ENCODE assay signal across 8 mouse cellular contexts in the genomic region with DNA sequence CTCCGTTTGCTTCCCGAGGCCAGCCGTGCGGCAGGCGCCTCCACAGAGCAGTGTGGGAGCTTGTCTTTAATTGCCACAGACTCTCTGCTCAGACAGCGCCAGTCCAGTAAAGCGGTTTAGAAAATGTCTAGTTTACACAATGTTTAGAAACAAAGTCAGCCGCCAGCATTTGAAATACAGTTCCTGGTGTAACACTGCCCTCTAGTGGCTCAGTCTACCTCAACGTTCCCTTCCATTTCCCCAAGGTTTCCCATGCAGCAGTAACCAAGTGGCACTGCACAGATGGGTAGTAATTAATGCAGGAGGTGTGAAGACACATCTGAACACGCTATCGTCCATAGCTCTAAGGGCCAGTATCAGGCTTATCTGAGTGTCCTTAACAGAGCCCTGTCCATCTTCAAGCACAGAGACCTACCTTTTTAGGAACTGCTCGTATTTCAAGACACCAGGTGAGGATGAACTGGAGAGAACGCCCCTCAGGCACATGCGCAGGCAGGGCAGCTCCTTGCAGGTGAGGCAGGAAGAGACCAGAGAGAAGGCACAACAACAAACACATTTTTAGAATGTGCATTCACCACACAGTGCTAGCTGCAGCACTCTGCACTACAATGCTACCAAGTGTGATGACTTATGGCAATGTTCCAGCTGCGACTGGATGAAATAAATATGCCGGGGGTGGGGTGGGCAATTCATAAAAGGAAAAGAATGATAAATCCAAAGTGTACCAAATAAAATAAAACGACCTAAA. TPM values are rescaled to one million over a fixed set of nuclear protein-coding genes. Genes with fewer than 3 reads are reported as not detected.
DNase-seq lines count a peak whose midpoint lies in the region; ATAC-seq and TF ChIP-seq lines count a peak whose summit lies in the region.
"Had no signal": no experiment of that assay in that cellular context is flagged by ENCODE, and none has a peak within 500 bp of the region (broad histone marks: within the 10 kb centered on the region; RNA-seq: fewer than 3 reads in every experiment).

No protein-coding gene starts in this region.

- TF ChIP-seq CTCF in lung, adult 2 months (IDR thresholded peaks at IDR 0.05; ENCODE audit: insufficient read depth, low read length) = peak; percentile 55

- no peak overlapping the region for H3K4me3 ChIP-seq in lung, adult 2 months (replicated peaks; ENCODE audit: extremely low read depth, low read depth, low read length)

- ATAC-seq in CD4-positive, CD25-positive, alpha-beta regulatory T cell, adult 4 months = peak; percentile 74
- 0 out of 2 replicates have a peak, but pooled peaks have one; percentile 26 for ATAC-seq in neutrophil, adult 5-6 weeks (ENCODE audit: extremely low read depth, insufficient number of reproducible peaks, low FRiP score, poor library complexity, severe bottlenecking)

- no peak for TF ChIP-seq POLR2A in lung, adult 2 months (IDR thresholded peaks at IDR 0.05; ENCODE audit: borderline replicate concordance, extremely low read depth, low read depth, low read length)

- 58% methylated on average over 17 of the region's 17 CpGs for WGBS in lung, adult 2 months

- H3K4me1 ChIP-seq in lung, adult 2 months (ENCODE audit: control insufficient read depth, insufficient read depth, low read length) = no peaks in the 10 kb centered on the region; the same call in 1 of the 2 replicates

- DNase-seq in MEL-GATA-1-ER (ENCODE audit: extremely low read depth, low read depth) = peak; percentile 25
- DNase-seq in cerebellum, postnatal 10 days = peak; percentile 75 to 83
- peak; percentile 48 to 64 for DNase-seq in frontal cortex, postnatal 14 days (ENCODE audit: low spot score in 2 of 2)
- DNase-seq in kidney, postnatal 14 days = peak; percentile 67
- DNase-seq in lung, adult 2 months = peak; percentile 33

RNA-seq across cellular contexts. Expression of a gene that starts 12.2 kb away (rescaled TPM):
- polyA plus RNA-seq in CD4-positive, CD25-positive, alpha-beta regulatory T cell, adult 4 months (2017; shearing (Covaris generic)) = 10 to 100 TPM; 22.1 to 33.3 TPM
- polyA plus RNA-seq in lung, adult 2 months (2012; rRNA removed) = 7.8 and 9.8 TPM in 2 replicates
- total RNA-seq in neutrophil, adult 5-6 weeks (2017) = 9.6 and 10.1 TPM in 2 replicates

RNA-seq across cellular contexts. Expression of a gene that starts 12.3 kb away (rescaled TPM):
- polyA plus RNA-seq in CD4-positive, CD25-positive, alpha-beta regulatory T cell, adult 4 months (2017; shearing (Covaris generic)) = 10 to 100 TPM; 33.1 to 35.6 TPM
- polyA plus RNA-seq in lung, adult 2 months (2012; rRNA removed) = 7.7 and 8.5 TPM in 2 replicates
- 4.8 and 8.3 TPM in 2 replicates for total RNA-seq in neutrophil, adult 5-6 weeks (2017)

RNA-seq across cellular contexts. Expression of a gene that starts 27.5 kb away (rescaled TPM):
- not detected for polyA plus RNA-seq in CD4-positive, CD25-positive, alpha-beta regulatory T cell, adult 4 months (2017; shearing (Covaris generic))
- polyA plus RNA-seq in lung, adult 2 months (2012; rRNA removed) = 0.94 and 1.7 TPM in 2 replicates
- not detected in 2 replicates for total RNA-seq in neutrophil, adult 5-6 weeks (2017)
- polyA plus RNA-seq: macrophage had no signal

Comparison
In these comparisons a context has a peak if more than half of its experiments do, and no peak if none do; other contexts are left out.
1. DNase-seq: peak in every context shown above with its lines; median percentile 79 in cerebellum, postnatal 10 days; 67 in kidney, postnatal 14 days; 56 in frontal cortex, postnatal 14 days; 33 in lung, adult 2 months; 25 in MEL-GATA-1-ER.